Mouse (Mus musculus) neural tube, embryonic 13.5 days (tissue): Measurements from ENCODE around the gene Synj1. TPM values are rescaled to one million over a fixed set of nuclear protein-coding genes. Genes with fewer than 3 reads are reported as not detected.

Source experiments
- ATAC-seq: fragments of 200-750 bp; cut with Nextera tagmentation; 2 replicates; pipeline ENCODE4 v1.8.0; 2017; ENCODE audit warnings: low read depth, mild to moderate bottlenecking, moderate TSS enrichment, moderate library complexity
- H3K27ac ChIP-seq: fragments of 300-500 bp; sonication (generic); replicated peaks from 2 replicates; pipeline ENCODE4 v1.5.1; 2015; ENCODE audit warnings: moderate library complexity, mild to moderate bottlenecking, inconsistent platforms
- H3K27me3 ChIP-seq: fragments of 300-500 bp; sonication (generic); 2 replicates; pipeline ENCODE4 v1.6.1; 2015; ENCODE audit warnings: mild to moderate bottlenecking, inconsistent platforms
- H3K36me3 ChIP-seq: fragments of 300-500 bp; sonication (generic); 2 replicates; pipeline ENCODE4 v1.6.1; 2015; ENCODE audit warnings: mild to moderate bottlenecking, inconsistent platforms
- H3K4me1 ChIP-seq: fragments of 300-500 bp; sonication (generic); replicated peaks from 2 replicates; pipeline ENCODE4 v1.6.1; 2015; ENCODE audit warnings: inconsistent platforms
- H3K4me2 ChIP-seq: fragments of 300-500 bp; sonication (generic); 2 replicates; pipeline ENCODE4 v1.6.1; 2015; ENCODE audit warnings: inconsistent platforms, mild to moderate bottlenecking, moderate library complexity
- H3K4me3 ChIP-seq: fragments of 300-500 bp; sonication (generic); 2 replicates; pipeline ENCODE4 v1.5.1; 2015; ENCODE audit warnings: mild to moderate bottlenecking, inconsistent platforms
- H3K9ac ChIP-seq: fragments of 300-500 bp; sonication (generic); 2 replicates; pipeline ENCODE4 v1.6.1; 2015; ENCODE audit warnings: moderate library complexity, mild to moderate bottlenecking, inconsistent platforms
- H3K9me3 ChIP-seq: fragments of 300-500 bp; sonication (generic); 2 replicates; pipeline ENCODE4 v1.6.1; 2016; ENCODE audit warnings: inconsistent platforms
- WGBS: fragments of 180-500 bp; shearing (Covaris S2); methylation state at CpG from one replicate; pipeline ENCODE4 v1.1.7; 2015; 5-methylcytosine and 5-hydroxymethylcytosine counted together
- polyA plus RNA-seq: library from polyadenylated mRNA; unstranded; fragments of >200 nt; fragmentation: Nextera tagmentation; extraction: Ambion mirVana; gene quantifications from 2 replicates; pipeline ENCODE4 v1.2.1, GENCODE M21; 2015

Gene Synj1
- polyA plus RNA-seq, 1 experiment from 2014 or later = 35.2 TPM

DNA sequence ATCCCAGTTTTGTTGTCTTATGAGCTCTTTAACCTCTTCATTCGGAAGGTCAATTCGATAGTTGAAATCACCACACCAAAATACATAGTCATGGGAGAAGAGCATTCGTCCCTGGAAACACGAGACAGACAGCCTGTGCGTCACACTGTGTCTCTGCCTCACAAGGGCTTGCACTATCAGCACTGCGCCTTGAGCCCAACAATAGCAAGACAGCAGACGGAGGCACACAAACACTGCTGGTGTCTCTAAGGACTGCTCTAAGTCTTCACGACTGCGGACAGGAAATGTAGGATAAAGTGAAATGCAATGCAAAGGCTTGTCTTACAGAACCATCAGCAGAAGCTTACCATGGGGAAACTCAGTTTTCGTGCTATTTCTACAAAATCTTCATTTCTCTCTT, 47.2 kb downstream of the Synj1 start:
- H3K4me1 ChIP-seq = no peaks in the 10 kb centered on the region
- no peak overlapping the region for H3K4me2 ChIP-seq
- H3K9me3 ChIP-seq = no peaks in the 10 kb centered on the region
- H3K9ac ChIP-seq = no peak overlapping the region
- H3K4me3 ChIP-seq = no peak overlapping the region
- H3K27me3 ChIP-seq = no peaks in the 10 kb centered on the region
- 91% methylated on average over 10 of the region's 10 CpGs for WGBS
- peaks cover 65% of the 10 kb centered on the region for H3K36me3 ChIP-seq
- no peak for ATAC-seq
- no peak overlapping the region for H3K27ac ChIP-seq

DNA sequence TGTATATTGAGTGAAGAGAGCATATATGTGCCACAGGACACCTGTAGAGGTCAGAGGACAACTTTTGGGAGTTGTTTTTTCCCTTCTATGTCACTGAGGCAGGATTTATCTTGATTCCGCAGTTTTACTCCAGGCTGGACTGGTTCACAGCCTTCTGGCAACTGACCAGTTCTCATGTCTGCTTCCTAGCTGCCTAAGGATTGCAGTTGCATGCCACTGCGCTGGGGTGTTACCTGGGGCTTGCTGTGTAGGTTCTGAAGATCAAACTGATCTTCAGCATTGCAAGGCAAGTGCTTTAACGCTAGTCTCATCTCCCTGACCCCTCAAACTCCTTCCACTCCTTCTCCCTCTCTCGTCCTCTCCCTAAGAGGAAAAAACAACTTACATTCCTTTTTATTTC, 47.9 kb downstream of the Synj1 start:
- ATAC-seq = no peak
- H3K4me2 ChIP-seq = no peak overlapping the region
- H3K9me3 ChIP-seq = no peaks in the 10 kb centered on the region
- no peak overlapping the region for H3K9ac ChIP-seq
- no peak overlapping the region for H3K27ac ChIP-seq
- no peaks in the 10 kb centered on the region for H3K4me1 ChIP-seq
- H3K27me3 ChIP-seq = no peaks in the 10 kb centered on the region
- 86% methylated on average over 4 of the region's 4 CpGs for WGBS
- H3K4me3 ChIP-seq = no peak overlapping the region
- H3K36me3 ChIP-seq = peaks cover 68% of the 10 kb centered on the region

DNA sequence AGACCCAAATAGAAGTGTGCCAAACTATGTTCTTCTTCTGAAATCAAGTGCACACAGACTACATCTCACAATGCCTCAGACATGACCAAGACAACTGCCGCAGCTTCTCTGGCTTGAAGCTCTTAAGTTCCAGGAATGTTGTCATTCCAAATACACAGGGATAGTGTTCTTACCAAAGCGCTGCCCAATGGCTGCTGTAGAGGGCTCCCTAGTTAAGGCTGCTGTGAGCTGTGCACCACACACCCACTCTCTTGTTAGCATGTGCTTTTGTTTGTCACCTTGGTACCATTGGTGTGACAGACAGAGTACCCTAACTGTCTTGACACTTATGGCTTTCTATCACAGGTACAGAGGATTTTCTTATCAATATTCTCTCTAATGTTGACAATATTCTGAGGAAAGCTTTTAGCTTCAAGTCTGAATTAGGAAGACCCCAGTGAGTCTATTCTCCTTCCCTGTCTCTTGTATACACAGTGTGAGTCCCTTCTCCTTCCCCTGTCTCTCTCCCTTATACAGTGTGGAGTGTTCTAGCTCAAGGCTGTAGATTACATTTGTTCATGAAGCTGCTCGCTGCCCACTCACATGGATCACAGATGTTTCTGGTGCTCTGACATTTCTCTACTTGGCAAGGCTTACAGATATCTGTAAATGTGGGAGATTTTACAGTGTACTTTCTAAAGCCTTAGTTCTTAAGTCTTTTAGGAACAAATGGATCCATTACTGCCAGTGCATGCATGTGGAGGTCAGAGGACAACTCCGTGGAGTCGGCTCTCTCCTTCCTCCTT, 52.6 kb downstream of the Synj1 start:
- Histone ChIP-seq H3K27me3 (no peaks in the 10 kb centered on the region), H3K9ac (no peak overlapping the region), H3K36me3 (peaks cover 73% of the 10 kb centered on the region), H3K4me1 (no peaks in the 10 kb centered on the region), H3K4me2 (no peak overlapping the region), H3K4me3 (no peak overlapping the region), H3K27ac (no peak overlapping the region), H3K9me3 (no peaks in the 10 kb centered on the region)
- ATAC-seq = no peak
- WGBS = 86% methylated on average over 5 of the region's 5 CpGs

DNA sequence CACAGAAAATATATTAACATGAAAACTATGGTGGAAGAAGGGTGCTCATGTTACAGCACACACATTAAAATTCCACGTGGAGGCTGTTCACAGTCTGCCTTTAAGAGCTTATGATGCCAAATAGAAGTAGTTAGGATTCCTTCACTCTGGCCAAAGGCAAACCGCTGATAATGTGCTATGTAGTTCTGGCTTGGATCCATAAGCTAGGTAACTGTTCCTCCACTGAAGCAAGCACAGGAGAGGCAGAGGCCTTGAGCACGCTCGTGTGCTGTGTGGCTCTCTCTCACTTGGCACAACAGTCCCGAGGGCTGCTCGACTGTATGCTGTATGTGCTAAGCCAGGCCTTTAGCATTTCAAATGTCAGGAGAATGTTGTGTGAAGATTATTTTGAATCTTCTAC, 55.6 kb downstream of the Synj1 start:
- Histone ChIP-seq H3K4me1 (no peaks in the 10 kb centered on the region), H3K4me3 (no peak overlapping the region), H3K27ac (no peak overlapping the region), H3K9me3 (no peaks in the 10 kb centered on the region), H3K27me3 (no peaks in the 10 kb centered on the region), H3K9ac (no peak overlapping the region), H3K4me2 (no peak overlapping the region), H3K36me3 (peaks cover 87% of the 10 kb centered on the region)
- no peak for ATAC-seq
- 86% methylated on average over 6 of the region's 6 CpGs for WGBS

DNA sequence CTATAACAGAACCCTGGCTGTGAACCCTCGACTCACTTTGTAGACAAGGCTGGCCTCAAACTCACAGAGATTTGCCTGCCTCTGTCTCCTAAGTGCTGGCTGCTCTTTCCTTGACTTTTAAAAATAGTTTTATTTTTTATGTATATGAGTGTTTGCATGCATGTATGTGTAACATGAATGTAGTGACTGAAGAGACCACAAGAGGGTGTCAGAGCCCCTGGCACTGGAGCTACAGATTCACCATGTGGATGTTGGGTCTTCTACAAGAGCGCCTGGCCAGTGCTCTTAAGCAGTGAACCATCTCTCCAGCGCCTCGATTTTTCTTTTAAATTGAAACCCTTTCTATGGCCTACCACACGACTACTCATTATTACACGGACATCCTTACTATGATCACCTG, 57.3 kb downstream of the Synj1 start:
- Histone ChIP-seq H3K9me3 (no peaks in the 10 kb centered on the region), H3K36me3 (peaks cover 84% of the 10 kb centered on the region)
- no peak for ATAC-seq

DNA sequence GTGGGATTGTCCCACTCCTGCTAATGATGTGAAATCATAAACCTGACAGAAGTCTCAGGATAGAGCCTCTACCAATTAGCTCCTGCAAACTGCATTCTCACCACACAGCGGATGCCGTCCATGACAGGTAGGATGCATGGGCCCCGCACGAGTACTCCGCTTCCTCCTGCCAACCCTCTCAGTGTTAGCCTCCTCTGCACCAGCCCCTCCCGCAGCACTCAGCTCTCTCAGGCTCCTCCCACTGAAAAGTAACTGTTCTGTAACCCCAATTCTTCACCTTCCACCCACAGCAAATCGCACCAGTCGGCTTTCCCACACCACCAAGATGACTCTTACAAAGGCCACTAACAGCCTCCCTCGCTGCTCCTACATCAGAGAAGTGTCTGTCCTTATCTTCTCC, 58.0 kb downstream of the Synj1 start:
- Histone ChIP-seq H3K4me1 (no peaks in the 10 kb centered on the region), H3K36me3 (peaks cover 77% of the 10 kb centered on the region)

More for the DNA sequence above, 57.3 kb downstream of the Synj1 start:
- no peak overlapping the region for H3K9ac ChIP-seq
- H3K4me1 ChIP-seq = no peaks in the 10 kb centered on the region
- no peaks in the 10 kb centered on the region for H3K27me3 ChIP-seq
- H3K27ac ChIP-seq = no peak overlapping the region
- H3K4me2 ChIP-seq = no peak overlapping the region
- no peak overlapping the region for H3K4me3 ChIP-seq
- 92% methylated on average over 6 of the region's 6 CpGs for WGBS

DNA sequence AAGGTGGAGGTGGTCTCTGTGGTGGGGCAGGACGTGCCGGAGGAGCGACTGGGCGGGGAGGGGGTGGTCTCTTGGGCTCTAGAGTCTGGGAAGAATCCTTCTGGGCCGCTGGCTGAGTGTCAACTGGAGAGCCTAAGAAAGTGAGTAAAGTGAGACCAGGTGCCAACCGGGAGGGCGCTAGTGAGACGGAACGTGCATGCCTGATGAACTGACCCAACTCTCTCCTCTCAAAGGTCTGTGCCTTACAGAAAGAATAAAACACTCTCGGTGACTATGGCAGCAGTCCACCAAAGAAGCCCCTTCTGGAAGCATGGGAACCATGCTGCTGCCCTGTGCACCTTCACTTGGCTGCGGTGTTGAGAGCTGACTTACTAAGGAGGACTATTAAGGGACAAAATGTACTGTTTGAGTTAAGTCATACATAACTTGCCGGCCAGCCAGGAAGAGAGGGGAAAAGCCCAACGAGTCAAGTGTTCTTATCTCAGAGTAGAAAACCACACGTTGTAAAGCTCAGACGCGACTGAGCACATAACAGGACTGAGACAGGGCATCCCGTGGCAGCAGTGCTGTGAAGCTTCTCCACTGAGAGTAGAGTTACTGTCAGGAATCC, 60.6 kb downstream of the Synj1 start:
- Histone ChIP-seq H3K27ac (no peak overlapping the region), H3K4me3 (no peak overlapping the region), H3K9ac (no peak overlapping the region), H3K27me3 (no peaks in the 10 kb centered on the region), H3K9me3 (no peaks in the 10 kb centered on the region), H3K4me2 (no peak overlapping the region), H3K36me3 (peaks cover 76% of the 10 kb centered on the region), H3K4me1 (no peaks in the 10 kb centered on the region)
- no peak for ATAC-seq
- 64% methylated on average over 17 of the region's 17 CpGs for WGBS

More for the DNA sequence above, 58.0 kb downstream of the Synj1 start:
- Histone ChIP-seq H3K27ac (no peak overlapping the region), H3K4me2 (no peak overlapping the region), H3K27me3 (no peaks in the 10 kb centered on the region), H3K9ac (no peak overlapping the region), H3K9me3 (no peaks in the 10 kb centered on the region), H3K4me3 (no peak overlapping the region)
- no peak for ATAC-seq
- 90% methylated on average over 9 of the region's 9 CpGs for WGBS

DNA sequence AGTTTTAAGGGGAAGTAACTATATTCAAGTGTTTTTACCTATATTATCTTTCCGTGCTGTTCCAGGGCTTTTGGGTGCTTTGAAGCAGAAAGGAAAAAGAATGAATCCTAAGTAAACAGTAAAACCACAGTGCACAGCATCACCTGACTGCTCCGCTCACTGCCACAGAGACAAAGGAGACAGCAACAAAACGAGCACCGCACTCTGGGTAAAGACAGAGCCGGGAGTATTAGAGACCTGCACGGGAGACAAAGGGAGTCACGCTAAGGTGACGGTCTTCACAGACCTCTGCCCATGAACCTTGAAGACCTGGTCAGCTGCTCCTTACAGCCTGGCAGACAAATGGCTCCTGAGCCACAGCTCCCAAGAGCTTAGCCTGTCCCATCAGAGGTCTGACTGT, 64.1 kb downstream of the Synj1 start:
- 0 out of 2 replicates have a peak overlapping the region, but pooled peaks have one; percentile 22 for H3K9ac ChIP-seq
- no peaks in the 10 kb centered on the region for H3K27me3 ChIP-seq
- H3K9me3 ChIP-seq = no peaks in the 10 kb centered on the region
- WGBS = 79% methylated on average over 8 of the region's 8 CpGs
- H3K4me3 ChIP-seq = no peak overlapping the region
- H3K4me2 ChIP-seq = no peak overlapping the region
- no peak overlapping the region for H3K27ac ChIP-seq
- ATAC-seq = no peak
- no peaks in the 10 kb centered on the region for H3K4me1 ChIP-seq
- H3K36me3 ChIP-seq = peaks cover 77% of the 10 kb centered on the region

DNA sequence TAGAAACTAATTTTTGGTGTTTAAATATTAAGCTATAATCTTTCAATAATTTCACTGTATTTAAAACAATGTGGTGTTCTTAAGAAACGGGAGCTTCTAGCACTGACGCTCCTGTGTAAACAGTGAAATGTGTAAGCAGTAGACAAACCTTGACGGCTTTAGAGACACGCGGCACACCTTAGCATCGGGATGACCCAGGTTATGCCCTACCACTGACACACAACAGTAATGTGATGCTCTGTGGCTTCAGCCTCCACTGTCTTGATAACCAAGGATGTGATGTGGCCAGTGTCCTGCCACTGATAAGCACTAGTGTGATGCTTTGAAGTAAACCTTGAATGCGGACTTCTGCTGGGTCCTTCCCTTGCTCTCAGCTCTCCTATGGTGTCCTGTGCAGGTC, 69.9 kb downstream of the Synj1 start:
- Histone ChIP-seq H3K4me3 (no peak overlapping the region), H3K36me3 (peaks cover 66% of the 10 kb centered on the region), H3K27ac (no peak overlapping the region), H3K4me2 (no peak overlapping the region), H3K9ac (no peak overlapping the region), H3K9me3 (no peaks in the 10 kb centered on the region), H3K27me3 (no peaks in the 10 kb centered on the region), H3K4me1 (no peaks in the 10 kb centered on the region)
- no peak for ATAC-seq
- WGBS = 96% methylated on average over 7 of the region's 7 CpGs

DNA sequence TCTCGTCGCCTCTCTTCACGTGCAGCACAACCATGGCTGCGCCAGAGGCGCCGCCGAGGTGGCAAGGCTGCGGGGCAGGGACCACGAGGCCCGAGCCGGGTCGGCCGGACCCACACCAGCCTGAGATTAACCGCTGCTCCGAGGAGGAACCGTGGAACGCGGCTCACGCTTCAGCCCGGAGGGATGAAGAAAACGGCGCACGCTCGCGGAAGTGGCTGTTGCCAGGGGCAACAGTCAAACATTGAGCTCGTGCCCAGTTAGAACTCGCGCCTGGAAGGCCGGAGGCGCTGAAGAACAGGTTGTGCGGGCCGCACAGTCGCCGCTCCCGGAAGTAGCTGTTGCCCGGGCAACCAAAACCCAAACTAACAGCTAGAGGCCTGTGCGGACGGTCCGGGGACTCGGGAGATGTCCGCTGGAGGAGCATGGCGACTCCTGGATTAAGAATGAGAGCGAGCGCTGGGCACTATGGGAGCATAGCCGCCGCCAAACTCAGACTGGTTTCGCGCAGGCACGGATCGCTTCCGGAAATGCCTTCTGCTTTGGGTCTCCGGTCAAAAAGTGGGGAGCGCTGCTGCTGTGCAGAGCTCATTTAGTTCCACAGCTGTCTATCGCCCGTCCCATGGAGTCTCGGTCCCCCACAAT, 76.3 kb downstream of the Synj1 start, which contains the start of gene Cfap298:
Gene Cfap298 (minus strand): TSS at position 428 of the 642 bp plus-strand sequence.
- peak within 1 kb of the TSS; percentile 85 for H3K27ac ChIP-seq
- peaks cover 23% of the 10 kb centered on the region for H3K36me3 ChIP-seq
- H3K4me1 ChIP-seq = peaks cover 16% of the 10 kb centered on the region
- ATAC-seq = peak; percentile 97
- H3K27me3 ChIP-seq = no peaks in the 10 kb centered on the region
- no peaks in the 10 kb centered on the region for H3K9me3 ChIP-seq
- peak within 1 kb of the TSS; percentile 83 for H3K9ac ChIP-seq
- under 1% methylated on average over 56 of the region's 56 CpGs for WGBS
- H3K4me2 ChIP-seq = peak within 1 kb of the TSS; percentile 63
- H3K4me3 ChIP-seq = peak within 1 kb of the TSS; percentile 80

DNA sequence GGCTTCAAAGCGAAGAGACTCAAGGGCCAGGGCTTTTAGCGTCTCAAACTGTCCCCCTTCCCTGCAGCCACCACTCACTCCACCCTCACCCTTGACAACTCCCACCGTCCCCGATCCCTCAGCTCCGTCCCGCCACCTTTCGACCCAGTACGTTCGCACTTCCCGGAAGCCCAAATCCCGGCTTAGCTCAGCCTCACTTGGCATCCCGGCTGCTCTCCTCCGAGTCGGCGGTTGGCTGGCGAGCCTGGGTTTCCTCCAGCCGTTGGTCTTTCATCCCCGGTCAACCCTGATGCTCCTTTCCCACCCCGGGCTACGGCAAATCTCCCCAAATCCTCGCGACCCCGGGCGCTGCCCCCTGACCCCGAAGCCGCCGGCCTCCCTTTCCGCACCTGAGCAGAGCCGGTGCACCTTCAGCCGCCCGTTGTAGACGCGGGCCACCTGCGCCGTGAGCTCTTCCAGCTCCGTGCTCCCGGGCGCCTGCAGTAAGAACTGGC, 76.9 kb downstream of the Synj1 start:
- Histone ChIP-seq H3K27me3 (no peaks in the 10 kb centered on the region), H3K9ac (peak overlapping the region; percentile 83), H3K4me1 (peaks cover 16% of the 10 kb centered on the region), H3K9me3 (no peaks in the 10 kb centered on the region), H3K4me3 (peak overlapping the region; percentile 80), H3K36me3 (peaks cover 29% of the 10 kb centered on the region), H3K27ac (peak overlapping the region; percentile 85), H3K4me2 (peak overlapping the region; percentile 63)
- under 1% methylated on average over 38 of the region's 38 CpGs for whole genome bisulfite sequencing
- ATAC-seq = peak; percentile 74

DNA sequence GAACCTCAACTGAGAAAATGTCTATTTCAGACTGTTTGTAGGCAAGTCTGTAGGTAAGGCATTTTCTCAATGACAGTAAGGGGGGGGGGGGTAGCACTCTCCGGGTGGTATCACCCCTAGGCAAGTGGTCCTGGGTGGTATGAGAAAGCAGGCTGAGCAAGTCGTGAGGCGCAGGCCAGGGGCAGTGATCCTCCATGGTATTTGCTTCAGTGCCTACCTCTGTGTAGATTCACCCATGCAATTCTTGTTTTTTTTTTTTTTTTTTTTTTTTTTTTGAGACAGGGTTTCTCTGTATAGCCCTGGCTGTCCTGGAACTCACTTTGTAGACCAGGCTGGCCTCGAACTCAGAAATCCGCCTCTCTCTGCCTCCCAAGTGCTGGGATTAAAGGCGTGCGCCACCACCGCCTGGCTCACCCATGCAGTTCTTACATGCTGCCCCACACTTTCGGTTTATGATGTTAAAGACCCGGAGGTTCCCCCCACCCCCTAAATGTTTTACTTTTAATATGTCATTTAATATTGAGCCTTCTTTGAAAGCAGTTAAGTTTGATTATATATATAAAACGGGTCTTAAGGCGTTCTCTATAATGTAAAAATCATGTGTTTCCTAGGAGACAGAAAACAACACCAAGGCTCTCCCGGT, 77.5 kb downstream of the Synj1 start:
- H3K4me1 ChIP-seq = peaks cover 16% of the 10 kb centered on the region
- ATAC-seq = no peak
- peaks cover 33% of the 10 kb centered on the region for H3K36me3 ChIP-seq
- H3K4me2 ChIP-seq = peak overlapping the region; percentile 63
- H3K9me3 ChIP-seq = no peaks in the 10 kb centered on the region
- 27% methylated on average over 13 of the region's 13 CpGs for WGBS
- peak overlapping the region; percentile 83 for H3K9ac ChIP-seq
- peak overlapping the region; percentile 80 for H3K4me3 ChIP-seq
- H3K27me3 ChIP-seq = no peaks in the 10 kb centered on the region
- H3K27ac ChIP-seq = peak overlapping the region; percentile 85
